Mouse (Mus musculus) kidney, postnatal 14 days (tissue): ENCODE measurements around the gene Prss54.
A peak's percentile ranks its signal among the peaks of the same experiment; 100 is the strongest.
"Not testable (repeated sequence)": the region's sequence is repeated elsewhere in the genome, so short reads cannot be mapped to it uniquely, and the experiment has no call there.

ENCODE experiments used
- DNase-seq: peaks from one replicate; pipeline ENCODE4 v3.0.0; 2022; ENCODE audit warnings: mixed read lengths

The Prss54 gene

GRCm38 (mm10) chr8:95576240-95576639 is at the start of gene Prss54:
TSS of gene Prss54 (minus strand) at chr8:95576340.
- no peak for DNase-seq

- no peak for DNase-seq
These were observed 48.7 kb upstream of the Prss54 start for GRCm38 (mm10) chr8:95624833-95625232.

GRCm38 (mm10) chr8:95620046-95620445 is 43.9 kb upstream of the Prss54 start:
- DNase-seq, result no peak

GRCm38 (mm10) chr8:95616383-95616782 is 40.2 kb upstream of the Prss54 start:
- no peak for DNase-seq

- DNase-seq, result no peak
These were observed 35.6 kb upstream of the Prss54 start for GRCm38 (mm10) chr8:95611769-95612168.

GRCm38 (mm10) chr8:95610749-95611148 is 34.6 kb upstream of the Prss54 start:
- no peak for DNase-seq

GRCm38 (mm10) chr8:95609406-95609805 is 33.3 kb upstream of the Prss54 start:
- DNase-seq, result no peak

- DNase-seq, result no peak
These were observed 31.1 kb upstream of the Prss54 start for GRCm38 (mm10) chr8:95607210-95607609.

GRCm38 (mm10) chr8:95606509-95606908 is 30.4 kb upstream of the Prss54 start:
- not testable (repeated sequence) for DNase-seq

- no peak for DNase-seq
These were observed 26.0 kb upstream of the Prss54 start for GRCm38 (mm10) chr8:95602168-95602567.

- no peak for DNase-seq
These were observed 25.2 kb upstream of the Prss54 start for GRCm38 (mm10) chr8:95601306-95601705.

- peak; percentile 44 for DNase-seq
These were observed 23.7 kb upstream of the Prss54 start for GRCm38 (mm10) chr8:95599861-95600260.

GRCm38 (mm10) chr8:95596841-95597241 is 20.7 kb upstream of the Prss54 start:
- no peak for DNase-seq

GRCm38 (mm10) chr8:95595131-95595530 is 19.0 kb upstream of the Prss54 start:
- no peak for DNase-seq

- no peak for DNase-seq
These were observed 17.6 kb upstream of the Prss54 start for GRCm38 (mm10) chr8:95593439-95594393.

- DNase-seq, result no peak
These were observed 16.1 kb upstream of the Prss54 start for GRCm38 (mm10) chr8:95592131-95592780.

- no peak for DNase-seq
These were observed 14.4 kb upstream of the Prss54 start for GRCm38 (mm10) chr8:95590539-95590938.

- no peak for DNase-seq
These were observed 13.1 kb upstream of the Prss54 start for GRCm38 (mm10) chr8:95589282-95589681.

GRCm38 (mm10) chr8:95587339-95587738 is 11.2 kb upstream of the Prss54 start:
- no peak for DNase-seq

- DNase-seq, result no peak
These were observed 3.0 kb downstream of the Prss54 start for GRCm38 (mm10) chr8:95573146-95573545.

GRCm38 (mm10) chr8:95566809-95567208 is 9.3 kb downstream of the Prss54 start:
- DNase-seq, result no peak

GRCm38 (mm10) chr8:95566217-95566616 is 9.9 kb downstream of the Prss54 start:
- no peak for DNase-seq

- DNase-seq, result no peak
These were observed 20.2 kb downstream of the Prss54 start for GRCm38 (mm10) chr8:95555963-95556362.

GRCm38 (mm10) chr8:95551577-95551976 is 24.6 kb downstream of the Prss54 start:
- DNase-seq, result no peak
